Comparison of ENCODE assay signal across 18 mouse cellular contexts in the genomic region with DNA sequence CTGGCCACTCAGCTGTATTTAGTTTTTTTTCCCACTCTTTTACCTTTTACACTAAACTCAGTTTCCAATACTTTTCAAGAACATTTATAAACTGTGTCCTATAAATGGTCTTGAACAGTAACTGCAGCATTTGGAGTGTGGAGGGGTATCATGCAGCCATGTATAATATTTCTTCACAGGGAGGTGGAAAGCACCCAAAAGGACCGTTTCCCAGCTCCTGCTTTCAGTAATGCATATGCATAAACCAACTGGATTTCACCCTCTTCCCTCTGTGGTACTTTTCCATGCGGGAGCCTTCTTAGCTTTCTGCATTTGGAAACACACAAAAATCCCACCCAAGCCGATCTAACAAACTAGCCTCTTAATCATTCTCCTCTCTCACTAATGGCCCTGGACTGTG. TPM values are rescaled to one million over a fixed set of nuclear protein-coding genes. Genes with fewer than 3 reads are reported as not detected.
DNase-seq lines count a peak whose midpoint lies in the region; ATAC-seq and TF ChIP-seq lines count a peak whose summit lies in the region.
"Had no signal": no experiment of that assay in that cellular context is flagged by ENCODE, and none has a peak within 500 bp of the region (broad histone marks: within the 10 kb centered on the region; RNA-seq: fewer than 3 reads in every experiment).

No protein-coding gene starts in this region.

- H3K9ac ChIP-seq in forebrain, embryonic 12.5 days: no peak overlapping the region
- H3K9ac ChIP-seq: liver, embryonic 14.5 days had no signal

- H3K4me2 ChIP-seq in forebrain, embryonic 12.5 days: no peak overlapping the region
- H3K4me2 ChIP-seq: midbrain, embryonic 11.5 days had no signal

- no peak overlapping the region for H3K4me3 ChIP-seq in left cerebral cortex, adult 2 months
- H3K4me3 ChIP-seq in forebrain, embryonic 12.5 days (replicated peaks): no peak overlapping the region
- H3K4me3 ChIP-seq: myocyte had no signal

- peaks cover 12% of the 10 kb centered on the region for H3K36me3 ChIP-seq in forebrain, embryonic 12.5 days (replicated peaks)

- no peaks in the 10 kb centered on the region for H3K27me3 ChIP-seq in forebrain, embryonic 12.5 days
- H3K27me3 ChIP-seq: Patski had no signal

- H3K9me3 ChIP-seq in forebrain, embryonic 12.5 days: no peaks in the 10 kb centered on the region

- TF ChIP-seq POLR2A in brain, embryonic 14.5 days (IDR thresholded peaks at IDR 0.05; ENCODE audit: borderline replicate concordance, extremely low read depth, insufficient read depth, insufficient read length, poor library complexity, severe bottlenecking): no peak

- no peak for ATAC-seq in forebrain, embryonic 12.5 days (ENCODE audit: low FRiP score)
- ATAC-seq in megakaryocyte-erythroid progenitor cell, adult 5-6 weeks (replicated peaks; ENCODE audit: low FRiP score, low TSS enrichment, poor library complexity, severe bottlenecking): no peak
- ATAC-seq: hindbrain, embryonic 16.5 days; Patski had no signal

- intact Hi-C loops in left cerebral cortex, adult 2 months (cut with DNase I): no loop called here
- intact Hi-C loops in left cerebral cortex, postnatal 4 days (cut with DNase I): loop anchor here (10.0 kb wide), 1 partner anchor 50 kb away; a partner anchor contains a TSS

- H3K4me1 ChIP-seq in forebrain, embryonic 12.5 days: peaks cover 29% of the 10 kb centered on the region

- WGBS in forebrain, embryonic 12.5 days: 60% methylated on average over 3 of the region's 3 CpGs

- peak; percentile 70 for DNase-seq in heart, adult 11 months
- DNase-seq in heart, adult 18-20 months: no peak
- no peak for DNase-seq in left cerebral cortex, adult 2 months (ENCODE audit: extremely low spot score in 1 of 2, low spot score in 2 of 2)
- DNase-seq in left cerebral cortex, postnatal 4 days: no peak
- DNase-seq in brain, embryonic 14.5 days (ENCODE audit: low read depth): peak; percentile 31
- no peak for DNase-seq in adrenal gland, postnatal 36 days
- DNase-seq: cerebellum, adult 11 months; cerebellum, postnatal 36 days; heart, postnatal 10 days; kidney, adult 9 months; thymus, adult 2 months had no signal

- TF ChIP-seq CTCF in left cerebral cortex, adult 2 months (IDR thresholded peaks at IDR 0.05): no peak; the same call in none of the 2 replicates
- no peak for TF ChIP-seq CTCF in brain, embryonic 14.5 days (IDR thresholded peaks at IDR 0.05; ENCODE audit: borderline replicate concordance, extremely low read depth, insufficient read depth, insufficient read length)

- H3K27ac ChIP-seq in left cerebral cortex, adult 2 months: peak overlapping the region; percentile 76
- peak overlapping the region; percentile 85; the same call in 1 of the 2 replicates for H3K27ac ChIP-seq in forebrain, embryonic 12.5 days
- H3K27ac ChIP-seq: liver, embryonic 14.5 days had no signal

RNA-seq across cellular contexts. Expression of a gene that starts 30.2 kb away (rescaled TPM):
- 1 to 10 TPM in 1 of 2 experiments, under 1 TPM in 1; 0.72 to 2.6 TPM for total RNA-seq in heart, adult 18-20 months (2021)
- total RNA-seq in left cerebral cortex, adult 2 months (2021): 1 to 10 TPM; 5.8 TPM
- 1 to 10 TPM; 4.6 to 4.8 TPM for total RNA-seq in left cerebral cortex, postnatal 4 days (2021)
- 1.6 and 2.3 TPM in 2 replicates for polyA plus RNA-seq in brain, embryonic 14.5 days (2012; rRNA removed)
- polyA plus RNA-seq in forebrain, embryonic 12.5 days (2016; fragmentation: Nextera tagmentation; extraction: Ambion mirVana): 1.7 and 2.2 TPM in 2 replicates
- total RNA-seq in megakaryocyte-erythroid progenitor cell, adult 5-6 weeks (2014; fragmentation: Nextera tagmentation): 1.8 TPM in 1 of 2 replicates, not detected in the other
- total RNA-seq in megakaryocyte-erythroid progenitor cell, adult 5-6 weeks (2017): 0.50 and 0.80 TPM in 2 replicates
- total RNA-seq in adrenal gland, postnatal 36 days (2021): 10 to 100 TPM in 1 of 2 experiments, 1 to 10 TPM in 1; 6.6 to 11.4 TPM

RNA-seq across cellular contexts. Expression of a gene that starts 54.8 kb away (rescaled TPM):
- 10 to 100 TPM in 1 of 2 experiments, 1 to 10 TPM in 1; 8.8 to 10.4 TPM for total RNA-seq in heart, adult 18-20 months (2021)
- 10 to 100 TPM; 30.7 to 32.1 TPM for total RNA-seq in left cerebral cortex, adult 2 months (2021)
- 10 to 100 TPM; 27.5 to 30.0 TPM for total RNA-seq in left cerebral cortex, postnatal 4 days (2021)
- 23.4 and 26.9 TPM in 2 replicates for polyA plus RNA-seq in brain, embryonic 14.5 days (2012; rRNA removed)
- 50.3 and 50.7 TPM in 2 replicates for polyA plus RNA-seq in forebrain, embryonic 12.5 days (2016; fragmentation: Nextera tagmentation; extraction: Ambion mirVana)
- 45.9 and 52.1 TPM in 2 replicates for total RNA-seq in megakaryocyte-erythroid progenitor cell, adult 5-6 weeks (2014; fragmentation: Nextera tagmentation)
- total RNA-seq in megakaryocyte-erythroid progenitor cell, adult 5-6 weeks (2017): 81.6 and 90.4 TPM in 2 replicates
- 10 to 100 TPM; 18.9 to 21.9 TPM for total RNA-seq in adrenal gland, postnatal 36 days (2021)

Comparison
In these comparisons a context has a peak if more than half of its experiments do, and no peak if none do; other contexts are left out.
1. DNase-seq: peak in heart, adult 11 months (single experiment) and brain, embryonic 14.5 days (single experiment); none in heart, adult 18-20 months (0 of 2), left cerebral cortex, adult 2 months (0 of 2), left cerebral cortex, postnatal 4 days (single experiment) and adrenal gland, postnatal 36 days (0 of 2).